Mouse (Mus musculus): ENCODE data around the gene Gale. TPM values are rescaled to one million over a fixed set of nuclear protein-coding genes. Genes with fewer than 3 reads are reported as not detected.

Gene Gale
- polyA plus RNA-seq, 1 experiment from 2014 or later = 49.7 TPM

GRCm38 (mm10) chr4:135948142-135948541 is 15.4 kb upstream of the Gale start:
- Histone ChIP-seq H3K9me3 (peaks cover 4% of the 10 kb centered on the region; the same call in 1 of the 2 replicates), H3K36me3 (peaks cover 24% of the 10 kb centered on the region), H3K27me3 (ENCODE audit: insufficient read depth, poor library complexity, severe bottlenecking) (no peaks in the 10 kb centered on the region), H3K4me1 (replicated peaks) (peaks cover 25% of the 10 kb centered on the region), H3K27ac (no peak overlapping the region), H3K4me3 (no peak overlapping the region)
- no peak for DNase-seq (ENCODE audit: low spot score)
- 94% methylated on average over 8 of the region's 8 CpGs for WGBS

- WGBS = 89% methylated on average over 10 of the region's 10 CpGs
- Histone ChIP-seq H3K4me1 (replicated peaks) (peaks cover 22% of the 10 kb centered on the region), H3K9me3 (peaks cover 4% of the 10 kb centered on the region; the same call in 1 of the 2 replicates), H3K27ac (no peak overlapping the region), H3K36me3 (peaks cover 30% of the 10 kb centered on the region), H3K4me3 (no peak overlapping the region), H3K27me3 (ENCODE audit: insufficient read depth, poor library complexity, severe bottlenecking) (no peaks in the 10 kb centered on the region)
- no peak for DNase-seq (ENCODE audit: low spot score)
Observed at GRCm38 (mm10) chr4:135949475-135949874, 14.1 kb upstream of the Gale start.

- peaks cover 4% of the 10 kb centered on the region; the same call in 1 of the 2 replicates for H3K9me3 ChIP-seq
- WGBS = 69% methylated on average over 6 of the region's 6 CpGs
- H3K27ac ChIP-seq = 0 out of 2 replicates have a peak overlapping the region, but pooled peaks have one; percentile 45
- H3K4me3 ChIP-seq = no peak overlapping the region
- peaks cover 22% of the 10 kb centered on the region for H3K4me1 ChIP-seq (replicated peaks)
- H3K27me3 ChIP-seq (ENCODE audit: insufficient read depth, poor library complexity, severe bottlenecking) = no peaks in the 10 kb centered on the region
- no peak for DNase-seq (ENCODE audit: low spot score)
- H3K36me3 ChIP-seq = peaks cover 31% of the 10 kb centered on the region
Observed at GRCm38 (mm10) chr4:135949911-135950310, 13.6 kb upstream of the Gale start.

- peaks cover 33% of the 10 kb centered on the region for H3K36me3 ChIP-seq
- WGBS = 93% methylated on average over 6 of the region's 6 CpGs
- DNase-seq (ENCODE audit: low spot score) = no peak
- H3K4me3 ChIP-seq = no peak overlapping the region
- H3K27ac ChIP-seq = no peak overlapping the region
- peaks cover 4% of the 10 kb centered on the region; the same call in 1 of the 2 replicates for H3K9me3 ChIP-seq
- H3K4me1 ChIP-seq (replicated peaks) = peaks cover 22% of the 10 kb centered on the region
- no peaks in the 10 kb centered on the region for H3K27me3 ChIP-seq (ENCODE audit: insufficient read depth, poor library complexity, severe bottlenecking)
Observed at GRCm38 (mm10) chr4:135950365-135950764, 13.2 kb upstream of the Gale start.

GRCm38 (mm10) chr4:135951505-135951904 is 12.0 kb upstream of the Gale start:
- no peak overlapping the region for H3K4me3 ChIP-seq
- peaks cover 4% of the 10 kb centered on the region; the same call in 1 of the 2 replicates for H3K9me3 ChIP-seq
- H3K36me3 ChIP-seq = peaks cover 44% of the 10 kb centered on the region
- H3K27ac ChIP-seq = no peak overlapping the region
- no peak for DNase-seq (ENCODE audit: low spot score)
- H3K4me1 ChIP-seq (replicated peaks) = peaks cover 12% of the 10 kb centered on the region; the same call in 1 of the 2 replicates
- WGBS = 96% methylated on average over 3 of the region's 3 CpGs
- H3K27me3 ChIP-seq (ENCODE audit: insufficient read depth, poor library complexity, severe bottlenecking) = no peaks in the 10 kb centered on the region

GRCm38 (mm10) chr4:135953179-135953578 is 10.3 kb upstream of the Gale start:
- H3K9me3 ChIP-seq = peaks cover 4% of the 10 kb centered on the region; the same call in 1 of the 2 replicates
- no peak overlapping the region for H3K4me3 ChIP-seq
- H3K27me3 ChIP-seq (ENCODE audit: insufficient read depth, poor library complexity, severe bottlenecking) = no peaks in the 10 kb centered on the region
- no peak for DNase-seq (ENCODE audit: low spot score)
- 87% methylated on average over 3 of the region's 3 CpGs for WGBS
- H3K27ac ChIP-seq = no peak overlapping the region
- H3K36me3 ChIP-seq = peaks cover 55% of the 10 kb centered on the region
- peaks cover 5% of the 10 kb centered on the region; the same call in 1 of the 2 replicates for H3K4me1 ChIP-seq (replicated peaks)

- Histone ChIP-seq H3K36me3 (peaks cover 66% of the 10 kb centered on the region), H3K4me3 (no peak overlapping the region)
- WGBS = 19% methylated on average over 2 of the region's 2 CpGs
Observed at GRCm38 (mm10) chr4:135954241-135954640, 9.3 kb upstream of the Gale start.

GRCm38 (mm10) chr4:135955886-135956285 is 7.6 kb upstream of the Gale start:
- 87% methylated on average over 9 of the region's 9 CpGs for WGBS

More at GRCm38 (mm10) chr4:135954241-135954640, 9.3 kb upstream of the Gale start:
- Histone ChIP-seq H3K9me3 (peaks cover 4% of the 10 kb centered on the region; the same call in 1 of the 2 replicates), H3K4me1 (replicated peaks) (0 out of 2 replicates have a peak, but pooled peaks cover 5% of the 10 kb centered on the region), H3K27ac (no peak overlapping the region), H3K27me3 (ENCODE audit: insufficient read depth, poor library complexity, severe bottlenecking) (no peaks in the 10 kb centered on the region)
- DNase-seq (ENCODE audit: low spot score) = peak; percentile 77

GRCm38 (mm10) chr4:135958354-135958753 is 5.2 kb upstream of the Gale start:
- H3K36me3 ChIP-seq = peaks cover 53% of the 10 kb centered on the region
- H3K9me3 ChIP-seq = no peaks in the 10 kb centered on the region
- no peak for DNase-seq (ENCODE audit: low spot score)
- WGBS = 64% methylated on average over 8 of the region's 8 CpGs
- H3K4me3 ChIP-seq = no peak overlapping the region
- H3K27ac ChIP-seq = no peak overlapping the region
- H3K4me1 ChIP-seq (replicated peaks) = peaks cover 11% of the 10 kb centered on the region
- no peaks in the 10 kb centered on the region for H3K27me3 ChIP-seq (ENCODE audit: insufficient read depth, poor library complexity, severe bottlenecking)

More at GRCm38 (mm10) chr4:135955886-135956285, 7.6 kb upstream of the Gale start:
- Histone ChIP-seq H3K4me1 (replicated peaks) (no peaks in the 10 kb centered on the region), H3K9me3 (peaks cover 4% of the 10 kb centered on the region; the same call in 1 of the 2 replicates), H3K27ac (no peak overlapping the region), H3K27me3 (ENCODE audit: insufficient read depth, poor library complexity, severe bottlenecking) (no peaks in the 10 kb centered on the region), H3K36me3 (peaks cover 74% of the 10 kb centered on the region), H3K4me3 (no peak overlapping the region)
- DNase-seq (ENCODE audit: low spot score) = no peak

GRCm38 (mm10) chr4:135960717-135961116 is 2.8 kb upstream of the Gale start:
- Histone ChIP-seq H3K4me1 (replicated peaks) (peaks cover 25% of the 10 kb centered on the region), H3K4me3 (no peak overlapping the region), H3K27ac (no peak overlapping the region), H3K27me3 (ENCODE audit: insufficient read depth, poor library complexity, severe bottlenecking) (no peaks in the 10 kb centered on the region), H3K9me3 (no peaks in the 10 kb centered on the region), H3K36me3 (peaks cover 49% of the 10 kb centered on the region)
- 22% methylated on average over 5 of the region's 5 CpGs for WGBS
- peak; percentile 86 for DNase-seq (ENCODE audit: low spot score)

GRCm38 (mm10) chr4:135961709-135962108 is 1.8 kb upstream of the Gale start:
- H3K36me3 ChIP-seq = peaks cover 49% of the 10 kb centered on the region
- no peaks in the 10 kb centered on the region for H3K27me3 ChIP-seq (ENCODE audit: insufficient read depth, poor library complexity, severe bottlenecking)
- 92% methylated on average over 5 of the region's 5 CpGs for WGBS
- peaks cover 25% of the 10 kb centered on the region for H3K4me1 ChIP-seq (replicated peaks)
- no peaks in the 10 kb centered on the region for H3K9me3 ChIP-seq
- no peak for DNase-seq (ENCODE audit: low spot score)
- H3K4me3 ChIP-seq = no peak overlapping the region
- no peak overlapping the region for H3K27ac ChIP-seq

GRCm38 (mm10) chr4:135962198-135962597 is 1.3 kb upstream of the Gale start:
- Histone ChIP-seq H3K9me3 (no peaks in the 10 kb centered on the region), H3K36me3 (peaks cover 54% of the 10 kb centered on the region), H3K4me3 (no peak overlapping the region), H3K27me3 (ENCODE audit: insufficient read depth, poor library complexity, severe bottlenecking) (no peaks in the 10 kb centered on the region), H3K4me1 (replicated peaks) (peaks cover 25% of the 10 kb centered on the region), H3K27ac (no peak overlapping the region)
- WGBS = 94% methylated on average over 7 of the region's 7 CpGs
- no peak for DNase-seq (ENCODE audit: low spot score)

GRCm38 (mm10) chr4:135962946-135963345 is 581 bp upstream of the Gale start:
- H3K36me3 ChIP-seq = peaks cover 55% of the 10 kb centered on the region
- no peaks in the 10 kb centered on the region for H3K27me3 ChIP-seq (ENCODE audit: insufficient read depth, poor library complexity, severe bottlenecking)
- WGBS = 7% methylated on average over 15 of the region's 15 CpGs

More at GRCm38 (mm10) chr4:135962946-135963345, 581 bp upstream of the Gale start:
- peak overlapping the region; percentile 88 for H3K27ac ChIP-seq
- peak overlapping the region; percentile 78 for H3K4me3 ChIP-seq
- no peak for DNase-seq (ENCODE audit: low spot score)
- no peaks in the 10 kb centered on the region for H3K9me3 ChIP-seq
- H3K4me1 ChIP-seq (replicated peaks) = peaks cover 28% of the 10 kb centered on the region
